In genomic region chr17:34411117-34411516, GRCm38 (mm10) we compare ENCODE assay signal across 9 mouse cellular contexts. TPM values are rescaled to one million over a fixed set of nuclear protein-coding genes. Genes with fewer than 3 reads are reported as not detected.
DNase-seq lines count a peak whose midpoint lies in the region; ATAC-seq and TF ChIP-seq lines count a peak whose summit lies in the region.
"Had no signal": no experiment of that assay in that cellular context is flagged by ENCODE, and none has a peak within 500 bp of the region (broad histone marks: within the 10 kb centered on the region; RNA-seq: fewer than 3 reads in every experiment).

No protein-coding gene starts in this region.

- no peak overlapping the region for H3K27ac ChIP-seq in gastrocnemius, adult 2 months
- H3K27ac ChIP-seq in liver, embryonic 14.5 days = no peak overlapping the region
- H3K27ac ChIP-seq: embryonic facial prominence, embryonic 13.5 days had no signal

- no peaks in the 10 kb centered on the region for H3K9me3 ChIP-seq in liver, embryonic 14.5 days (ENCODE audit: control insufficient read depth, low read length)
- H3K9me3 ChIP-seq: embryonic facial prominence, embryonic 13.5 days had no signal

- ATAC-seq in liver, embryonic 14.5 days (ENCODE audit: insufficient read depth) = no peak
- ATAC-seq in neutrophil, adult 5-6 weeks (ENCODE audit: extremely low read depth, insufficient number of reproducible peaks, low FRiP score, poor library complexity, severe bottlenecking) = peak; percentile 97

- WGBS in liver, embryonic 14.5 days (ENCODE audit: insufficient replicate concordance) = 17% methylated on average over 6 of the region's 6 CpGs

- H3K4me3 ChIP-seq in gastrocnemius, adult 2 months = no peak overlapping the region
- no peak overlapping the region for H3K4me3 ChIP-seq in liver, embryonic 14.5 days (ENCODE audit: insufficient read depth in 1 of 2, low read depth in 2 of 2, low read length in 2 of 2)
- H3K4me3 ChIP-seq: embryonic facial prominence, embryonic 13.5 days had no signal

- TF ChIP-seq CTCF in gastrocnemius, adult 2 months (IDR thresholded peaks at IDR 0.05) = peak; percentile 77
- peak; percentile 90 for TF ChIP-seq CTCF in liver, embryonic 14.5 days (IDR thresholded peaks at IDR 0.05; ENCODE audit: low read depth)

- intact Hi-C loops in gastrocnemius, adult 2 months (cut with DNase I) = no loop called here

- no peak for TF ChIP-seq EP300 in liver, embryonic 14.5 days (IDR thresholded peaks at IDR 0.05; ENCODE audit: low read depth)

- no peaks in the 10 kb centered on the region for H3K4me1 ChIP-seq in liver, embryonic 14.5 days (replicated peaks; ENCODE audit: control insufficient read depth in 2 of 2, insufficient read depth in 2 of 2, low read length in 1 of 2)
- H3K4me1 ChIP-seq: embryonic facial prominence, embryonic 13.5 days had no signal

- H3K4me2 ChIP-seq in liver, embryonic 14.5 days (ENCODE audit: low read depth) = no peak overlapping the region
- H3K4me2 ChIP-seq: embryonic facial prominence, embryonic 13.5 days had no signal

- DNase-seq in 3T3-L1 (ENCODE audit: low read depth, low spot score) = peak; percentile 53
- DNase-seq in MN1 (ENCODE audit: low spot score) = peak; percentile 16
- DNase-seq in cerebellum, adult 9-11 months = peak; percentile 65
- DNase-seq in gastrocnemius, adult 2 months = peak; percentile 30
- peak; percentile 66 to 74 for DNase-seq in kidney, postnatal 25 days
- peak in 2 of 3 experiments; percentile 20 to 32 for DNase-seq in liver, embryonic 14.5 days (ENCODE audit: low read depth in 3 of 3, low spot score in 3 of 3)
- peak; percentile 74 for DNase-seq in thymus, postnatal 0 days (ENCODE audit: low spot score)

- no peak overlapping the region for H3K9ac ChIP-seq in liver, embryonic 14.5 days (replicated peaks)
- H3K9ac ChIP-seq: embryonic facial prominence, embryonic 13.5 days had no signal

- H3K36me3 ChIP-seq in liver, embryonic 14.5 days (replicated peaks; ENCODE audit: control insufficient read depth, insufficient read depth, low read depth) = no peaks in the 10 kb centered on the region
- H3K36me3 ChIP-seq: embryonic facial prominence, embryonic 13.5 days had no signal

- H3K27me3 ChIP-seq in liver, embryonic 14.5 days (ENCODE audit: control insufficient read depth, insufficient read depth, low read length) = no peaks in the 10 kb centered on the region

RNA-seq across cellular contexts. Expression of gene BC051142, which starts 12.5 kb away (rescaled TPM):
- under 1 TPM in 1 of 2 experiments, not detected in 1; 0.43 TPM for total RNA-seq in gastrocnemius, adult 2 months (2021)
- polyA plus RNA-seq in liver, embryonic 14.5 days (2012; rRNA removed) = 0.03 and 0.17 TPM in 2 replicates
- 0.08 and 0.66 TPM in 2 replicates for polyA plus RNA-seq in liver, embryonic 14.5 days (2014; fragmentation: Nextera tagmentation; extraction: Ambion mirVana)
- total RNA-seq in neutrophil, adult 5-6 weeks (2017) = 12.5 and 14.0 TPM in 2 replicates
- 0.71 and 0.94 TPM in 2 replicates for polyA plus RNA-seq in thymus, postnatal 0 days (2015; fragmentation: Nextera tagmentation; extraction: Ambion mirVana)

RNA-seq across cellular contexts. Expression of gene Btnl1, which starts 34.2 kb away (rescaled TPM):
- total RNA-seq in gastrocnemius, adult 2 months (2021) = not detected
- not detected in 2 replicates for polyA plus RNA-seq in liver, embryonic 14.5 days (2012; rRNA removed)
- not detected in 2 replicates for polyA plus RNA-seq in liver, embryonic 14.5 days (2014; fragmentation: Nextera tagmentation; extraction: Ambion mirVana)
- total RNA-seq in neutrophil, adult 5-6 weeks (2017) = 0.93 TPM in 1 of 2 replicates, not detected in the other
- polyA plus RNA-seq in thymus, postnatal 0 days (2015; fragmentation: Nextera tagmentation; extraction: Ambion mirVana) = 0.27 and 0.29 TPM in 2 replicates
- polyA plus RNA-seq: embryonic facial prominence, embryonic 13.5 days had no signal

RNA-seq across cellular contexts. Expression of gene Btnl2, which starts 56.5 kb away (rescaled TPM):
- under 1 TPM; 0.18 to 0.20 TPM for total RNA-seq in gastrocnemius, adult 2 months (2021)
- 0.01 and 0.03 TPM in 2 replicates for polyA plus RNA-seq in liver, embryonic 14.5 days (2012; rRNA removed)
- not detected in 2 replicates for polyA plus RNA-seq in liver, embryonic 14.5 days (2014; fragmentation: Nextera tagmentation; extraction: Ambion mirVana)
- 10.9 and 11.9 TPM in 2 replicates for total RNA-seq in neutrophil, adult 5-6 weeks (2017)
- polyA plus RNA-seq in thymus, postnatal 0 days (2015; fragmentation: Nextera tagmentation; extraction: Ambion mirVana) = 0.22 and 0.27 TPM in 2 replicates

Comparison
In these comparisons a context has a peak if more than half of its experiments do, and no peak if none do; other contexts are left out.
1. DNase-seq: peak in every context shown above with its lines; median percentile 74 in thymus, postnatal 0 days; 70 in kidney, postnatal 25 days; 65 in cerebellum, adult 9-11 months; 53 in 3T3-L1; 30 in gastrocnemius, adult 2 months; 26 in liver, embryonic 14.5 days; 16 in MN1.